Mouse (Mus musculus) heart, adult 2 months (tissue): ENCODE results near the gene Afap1l2.

Experiments
- CTCF ChIP-seq: fragments of 200-600 bp; IDR thresholded peaks from 2 replicates; pipeline ENCODE4 v1.8.1; 2022; ENCODE audit warnings: antibody characterized with exemption, mild to moderate bottlenecking, moderate library complexity
- EP300 ChIP-seq: fragments of 200-500 bp; IDR thresholded peaks from 2 replicates; pipeline ENCODE4 v1.6.1; 2011; ENCODE audit warnings: low read depth, low read length, control low read depth; ENCODE audit not compliant: insufficient read depth

DNA sequence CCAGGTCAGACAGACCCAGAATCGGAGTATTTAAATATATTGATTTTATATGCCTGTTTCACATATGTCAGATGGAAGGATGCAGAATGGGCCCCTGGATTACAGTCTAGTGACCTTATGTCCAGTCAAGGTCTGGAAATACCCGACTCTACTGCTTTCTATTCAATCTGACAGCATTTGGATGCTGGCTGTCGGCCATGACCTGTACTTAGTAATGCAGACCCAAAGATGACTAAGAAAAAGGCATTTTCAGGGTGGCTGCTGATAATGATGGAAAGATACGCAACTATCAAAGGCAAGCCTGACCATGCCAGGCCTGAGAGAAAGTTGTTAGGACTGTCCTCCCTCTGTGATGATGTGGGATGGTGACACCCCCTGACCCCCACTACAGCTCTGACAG lies 14.3 kb downstream of the Afap1l2 start:
- TF ChIP-seq EP300 (no peak), CTCF (no peak)
